Mouse (Mus musculus) brain, embryonic 14.5 days (tissue): ENCODE results near the gene Smco4. TPM values are rescaled to one million over a fixed set of nuclear protein-coding genes. Genes with fewer than 3 reads are reported as not detected.

Experiments used
- DNase-seq: peaks from one replicate; pipeline ENCODE4 v3.0.0-alpha.2; 2011; ENCODE audit warnings: low read depth
- CTCF ChIP-seq: fragments of 200-500 bp; IDR thresholded peaks from 2 replicates; pipeline ENCODE4 v1.5.1; 2012; ENCODE audit warnings: inconsistent platforms, mild to moderate bottlenecking, moderate library complexity, borderline replicate concordance; ENCODE audit not compliant: insufficient read depth, insufficient read length; ENCODE audit errors: extremely low read depth
- POLR2A ChIP-seq: fragments of 200-500 bp; IDR thresholded peaks from 2 replicates; pipeline ENCODE4 v1.6.1; 2012; ENCODE audit warnings: mild to moderate bottlenecking, inconsistent platforms, borderline replicate concordance; ENCODE audit not compliant: poor library complexity, insufficient read depth, insufficient read length, severe bottlenecking; ENCODE audit errors: extremely low read depth
- polyA plus RNA-seq: library from polyadenylated mRNA; depleted of rRNA; stranded (reverse); fragments of >200 nt; gene quantifications from 2 replicates; pipeline ENCODE4 v1.2.3, GENCODE M21; 2012

Smco4 gene
- polyA plus RNA-seq, 1 experiment = 8.1 TPM

- peak; percentile 73 for DNase-seq
- TF ChIP-seq POLR2A = no peak
- TF ChIP-seq CTCF = no peak
These were observed 60.1 kb downstream of the Smco4 start for GRCm38 (mm10) chr9:15553322-15553721.

- DNase-seq = no peak
- TF ChIP-seq CTCF (no peak), POLR2A (no peak)
These were observed 67.2 kb downstream of the Smco4 start for GRCm38 (mm10) chr9:15560451-15560850.

- TF ChIP-seq POLR2A (no peak), CTCF (no peak)
- no peak for DNase-seq
These were observed 69.1 kb downstream of the Smco4 start for GRCm38 (mm10) chr9:15562353-15562752.

- TF ChIP-seq POLR2A = no peak
- no peak for TF ChIP-seq CTCF
- peak; percentile 44 for DNase-seq
These were observed 81.7 kb downstream of the Smco4 start for GRCm38 (mm10) chr9:15574750-15575454.

- DNase-seq = no peak
- TF ChIP-seq CTCF (no peak), POLR2A (no peak)
These were observed 85.2 kb downstream of the Smco4 start for GRCm38 (mm10) chr9:15578427-15578826.

- no peak for DNase-seq
- TF ChIP-seq CTCF (no peak), POLR2A (no peak)
These were observed 85.7 kb downstream of the Smco4 start for GRCm38 (mm10) chr9:15578946-15579345.

- DNase-seq = peak; percentile 24
- TF ChIP-seq POLR2A (no peak), CTCF (no peak)
These were observed 86.9 kb downstream of the Smco4 start for GRCm38 (mm10) chr9:15580176-15580575.

- no peak for DNase-seq
- TF ChIP-seq POLR2A = no peak
- no peak for TF ChIP-seq CTCF
These were observed 88.8 kb downstream of the Smco4 start for GRCm38 (mm10) chr9:15582026-15582425.

- TF ChIP-seq POLR2A (no peak), CTCF (no peak)
- DNase-seq = no peak
These were observed 91.0 kb downstream of the Smco4 start for GRCm38 (mm10) chr9:15584209-15584608.

- DNase-seq = no peak
- TF ChIP-seq POLR2A = no peak
- no peak for TF ChIP-seq CTCF
These were observed 92.7 kb downstream of the Smco4 start for GRCm38 (mm10) chr9:15585956-15586355.

GRCm38 (mm10) chr9:15587157-15587854, 94.1 kb downstream of the Smco4 start:
- TF ChIP-seq CTCF (no peak), POLR2A (no peak)

GRCm38 (mm10) chr9:15594148-15594547, 100.9 kb downstream of the Smco4 start:
- DNase-seq = no peak
- TF ChIP-seq POLR2A = no peak
- TF ChIP-seq CTCF = no peak

More at GRCm38 (mm10) chr9:15587157-15587854, 94.1 kb downstream of the Smco4 start:
- peak; percentile 50 for DNase-seq
